Mouse (Mus musculus): ENCODE measurements at regions not wholly inside any gene's neighbourhood (a gene's known extent, or its start where the extent isn't known, plus 50 kb on each side); places are given as distances from the start of the nearest gene placed in this dataset.

DNA sequence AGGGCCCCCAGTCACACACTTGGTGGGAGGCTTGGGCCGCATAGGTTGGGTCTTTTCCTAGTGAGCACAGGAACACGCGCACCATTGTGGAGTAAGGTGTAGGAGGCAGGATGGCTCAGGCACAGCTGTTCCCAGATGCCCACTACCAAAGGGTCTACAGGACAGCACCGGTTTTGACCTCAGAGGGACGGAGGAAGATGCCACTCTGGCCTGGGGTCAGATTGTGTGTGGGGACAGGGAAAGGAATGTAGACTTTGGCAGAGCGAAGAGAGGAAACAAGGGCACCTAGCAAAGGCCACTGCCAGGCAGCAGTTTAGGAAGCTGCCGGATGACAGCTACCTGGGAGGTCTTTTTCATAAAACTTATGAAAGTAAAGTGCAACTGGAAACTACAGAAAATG is 73.5 kb upstream of the Slc25a13 start:
- no peak overlapping the region for H3K27ac ChIP-seq (ENCODE audit: insufficient read depth, low read depth, low read length)
- 95% methylated on average over 7 of the region's 7 CpGs for WGBS
- no peak for TF ChIP-seq CTCF (IDR thresholded peaks at IDR 0.05; ENCODE audit: insufficient read depth, low read depth, low read length)
- TF ChIP-seq POLR2A (IDR thresholded peaks at IDR 0.05; ENCODE audit: insufficient read depth, low read depth, low read length), result no peak
- no peaks in the 10 kb centered on the region for H3K4me1 ChIP-seq (ENCODE audit: control insufficient read depth, insufficient read depth, low read length)
- H3K4me3 ChIP-seq (ENCODE audit: insufficient read depth, low read depth, low read length), result no peak overlapping the region

DNA sequence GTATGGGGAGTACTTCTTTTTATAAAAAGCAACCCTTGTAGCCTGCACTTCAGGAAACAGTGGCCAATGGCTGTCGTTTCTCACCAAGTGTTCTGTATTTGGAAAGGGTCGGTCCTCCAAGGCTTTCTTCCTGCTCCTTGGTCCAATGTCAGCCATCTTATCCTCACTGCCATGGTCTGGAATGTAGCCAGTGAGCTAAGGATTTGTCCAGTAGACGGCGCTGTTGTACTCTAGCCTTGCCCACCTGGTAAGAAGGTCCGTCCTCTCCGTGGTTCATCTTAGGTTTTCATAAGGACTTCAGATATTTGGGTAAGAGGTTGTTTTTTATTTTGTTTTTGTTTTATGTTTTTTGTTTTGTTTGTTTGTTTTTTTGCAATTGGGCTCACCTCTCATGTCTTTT is 72.8 kb upstream of the Slc25a13 start:
- Histone ChIP-seq H3K4me3 (ENCODE audit: insufficient read depth, low read depth, low read length) (no peak overlapping the region), H3K4me1 (ENCODE audit: control insufficient read depth, insufficient read depth, low read length) (no peaks in the 10 kb centered on the region), H3K27ac (ENCODE audit: insufficient read depth, low read depth, low read length) (no peak overlapping the region)
- WGBS, result 29% methylated on average over 6 of the region's 6 CpGs
- TF ChIP-seq POLR2A (IDR thresholded peaks at IDR 0.05; ENCODE audit: insufficient read depth, low read depth, low read length) (no peak), CTCF (IDR thresholded peaks at IDR 0.05; ENCODE audit: insufficient read depth, low read depth, low read length) (0 out of 2 replicates have a peak, but pooled peaks have one; percentile 12)

DNA sequence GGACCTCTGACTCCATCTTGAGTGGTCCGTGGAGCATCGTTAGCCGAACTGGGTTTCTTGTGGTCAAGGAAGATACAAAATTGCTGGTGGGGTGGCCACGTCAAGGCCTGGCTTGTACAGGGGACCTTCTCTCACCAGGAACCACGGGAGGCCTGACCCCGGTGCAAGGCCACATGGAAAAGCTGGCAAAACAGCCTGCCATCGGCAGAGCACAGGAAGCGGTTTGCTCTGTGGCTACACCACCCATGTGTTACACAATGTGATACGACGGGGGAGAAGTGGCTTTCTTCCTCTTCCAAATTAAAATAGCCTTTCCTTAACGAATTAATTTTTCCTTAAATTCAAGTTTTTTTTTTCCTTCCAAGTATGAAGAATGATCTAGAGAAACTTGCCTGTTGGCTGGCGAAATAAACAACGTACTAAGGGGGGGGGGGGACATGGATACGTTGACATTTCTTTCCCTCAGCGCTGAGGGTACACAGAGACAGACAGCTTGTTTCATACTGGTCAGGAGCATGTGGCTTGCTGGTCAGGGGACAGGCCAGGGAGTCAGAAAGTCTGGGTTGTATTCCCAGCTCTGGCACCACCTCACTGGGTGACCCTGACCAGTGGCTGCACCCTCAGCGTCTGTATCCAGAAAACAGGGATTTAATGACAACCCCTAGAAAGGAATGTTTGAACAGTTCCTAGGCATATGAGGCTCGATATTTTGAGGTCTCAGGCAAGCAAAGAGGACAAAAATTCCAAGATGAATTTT is 64.0 kb upstream of the Slc25a13 start:
- no peak overlapping the region for H3K4me3 ChIP-seq (ENCODE audit: insufficient read depth, low read depth, low read length)
- TF ChIP-seq POLR2A (IDR thresholded peaks at IDR 0.05; ENCODE audit: insufficient read depth, low read depth, low read length) (no peak), CTCF (IDR thresholded peaks at IDR 0.05; ENCODE audit: insufficient read depth, low read depth, low read length) (no peak)
- WGBS, result 91% methylated on average over 17 of the region's 17 CpGs
- no peak overlapping the region for H3K27ac ChIP-seq (ENCODE audit: insufficient read depth, low read depth, low read length)
- no peaks in the 10 kb centered on the region for H3K4me1 ChIP-seq (ENCODE audit: control insufficient read depth, insufficient read depth, low read length)

DNA sequence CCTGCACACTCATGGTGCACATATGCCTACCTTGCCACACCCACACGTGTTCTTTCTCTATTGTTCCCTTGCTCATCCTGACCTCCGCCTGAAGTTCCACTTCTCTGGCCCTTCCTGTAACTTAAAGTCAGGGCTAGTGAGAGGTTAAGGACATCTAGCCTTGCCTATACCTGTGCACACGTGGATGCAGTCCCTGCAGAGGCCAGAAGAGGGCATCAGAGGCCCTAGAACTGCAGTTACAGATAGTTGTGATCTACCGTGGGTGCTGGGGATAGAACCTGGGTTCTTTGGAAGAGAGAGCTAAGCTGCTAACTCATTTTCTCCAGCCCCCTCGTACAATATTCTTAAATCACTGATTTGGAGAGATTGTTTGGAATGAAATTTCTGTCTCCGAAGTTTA is 62.7 kb upstream of the Slc25a13 start:
- H3K4me1 ChIP-seq (ENCODE audit: control insufficient read depth, insufficient read depth, low read length), result no peaks in the 10 kb centered on the region
- no peak overlapping the region for H3K27ac ChIP-seq (ENCODE audit: insufficient read depth, low read depth, low read length)
- H3K4me3 ChIP-seq (ENCODE audit: insufficient read depth, low read depth, low read length), result no peak overlapping the region
- TF ChIP-seq POLR2A (IDR thresholded peaks at IDR 0.05; ENCODE audit: insufficient read depth, low read depth, low read length) (no peak), CTCF (IDR thresholded peaks at IDR 0.05; ENCODE audit: insufficient read depth, low read depth, low read length) (no peak)
- 84% methylated on average over 6 of the region's 6 CpGs for WGBS

DNA sequence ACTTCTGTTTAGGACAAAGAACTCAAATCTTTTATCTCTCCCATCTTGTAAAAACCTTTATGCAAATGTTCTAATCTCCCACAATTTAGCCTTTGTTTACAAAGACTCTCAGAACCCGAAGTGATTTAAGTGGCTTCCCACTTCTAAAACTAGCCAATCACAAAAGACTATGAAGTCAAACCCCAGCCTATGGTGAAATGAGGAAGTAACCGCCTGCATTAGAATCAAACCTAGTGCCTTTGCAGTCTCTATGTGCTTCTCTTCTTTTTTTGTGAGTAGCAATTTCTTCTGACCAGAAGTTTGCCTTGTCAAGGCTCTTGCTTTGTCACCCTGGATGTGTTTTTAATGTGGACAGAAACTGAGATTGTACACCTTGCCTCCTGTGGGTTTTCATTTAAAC is 53.6 kb upstream of the Slc25a13 start:
- Histone ChIP-seq H3K27ac (ENCODE audit: insufficient read depth, low read depth, low read length) (no peak overlapping the region), H3K4me1 (ENCODE audit: control insufficient read depth, insufficient read depth, low read length) (no peaks in the 10 kb centered on the region), H3K4me3 (ENCODE audit: insufficient read depth, low read depth, low read length) (no peak overlapping the region)
- WGBS, result 56% methylated on average over 2 of the region's 2 CpGs
- TF ChIP-seq POLR2A (IDR thresholded peaks at IDR 0.05; ENCODE audit: insufficient read depth, low read depth, low read length) (no peak), CTCF (IDR thresholded peaks at IDR 0.05; ENCODE audit: insufficient read depth, low read depth, low read length) (no peak)
